Mouse (Mus musculus) brain, embryonic 14.5 days (tissue): ENCODE results near the gene Slc38a6.

Experiments used
- CTCF ChIP-seq: fragments of 200-500 bp; IDR thresholded peaks from 2 replicates; pipeline ENCODE4 v1.5.1; 2012; ENCODE audit warnings: inconsistent platforms, mild to moderate bottlenecking, moderate library complexity, borderline replicate concordance; ENCODE audit not compliant: insufficient read depth, insufficient read length; ENCODE audit errors: extremely low read depth
- POLR2A ChIP-seq: fragments of 200-500 bp; IDR thresholded peaks from 2 replicates; pipeline ENCODE4 v1.6.1; 2012; ENCODE audit warnings: mild to moderate bottlenecking, inconsistent platforms, borderline replicate concordance; ENCODE audit not compliant: poor library complexity, insufficient read depth, insufficient read length, severe bottlenecking; ENCODE audit errors: extremely low read depth

GRCm38 (mm10) chr12:73381452-73381851 is 94.9 kb downstream of the Slc38a6 start:
- TF ChIP-seq POLR2A: no peak
- no peak for TF ChIP-seq CTCF
